Mouse (Mus musculus): ENCODE measurements around the gene Mdga1.
A peak's percentile ranks its signal among the peaks of the same experiment; 100 is the strongest.

Mdga1 gene

DNA sequence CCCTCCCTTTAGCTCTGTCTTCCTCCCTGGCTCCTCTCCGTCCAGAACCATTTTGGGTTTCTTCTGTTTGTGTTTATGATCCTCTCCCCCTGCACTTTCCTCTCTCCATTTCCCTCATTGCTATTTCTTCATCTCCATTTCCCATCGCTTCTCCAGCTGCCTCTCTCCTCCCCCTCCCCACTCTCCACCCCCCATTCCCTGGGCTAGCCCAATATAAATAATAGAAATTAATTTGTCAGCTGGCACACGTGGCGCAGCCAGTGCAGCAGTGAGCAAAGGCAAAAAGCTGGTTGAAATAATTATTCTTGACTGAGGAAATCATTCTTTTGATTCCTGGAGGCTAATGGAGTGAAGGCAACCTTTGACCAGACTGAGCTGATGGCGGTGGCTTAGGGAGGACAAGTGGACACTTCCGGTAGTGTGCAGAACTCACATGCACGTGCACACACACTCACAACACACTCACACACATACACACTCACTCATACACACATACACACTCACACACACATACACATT lies at the start of gene Mdga1:
Gene Mdga1, minus strand, starts transcription at position 51 of the 519 bp plus-strand sequence.
- no peak for DNase-seq (ENCODE audit: low read depth)

- DNase-seq (ENCODE audit: low read depth) = no peak
These were observed 49.2 kb upstream of the Mdga1 start for GRCm38 (mm10) chr17:30018927-30019610.

- no peak for DNase-seq (ENCODE audit: low read depth)
These were observed 44.8 kb upstream of the Mdga1 start for GRCm38 (mm10) chr17:30014660-30015059.

- no peak for DNase-seq (ENCODE audit: low read depth)
These were observed 38.5 kb upstream of the Mdga1 start for GRCm38 (mm10) chr17:30008392-30008791.

GRCm38 (mm10) chr17:30007883-30008282 lies 38.0 kb upstream of the Mdga1 start:
- DNase-seq (ENCODE audit: low read depth) = no peak

DNA sequence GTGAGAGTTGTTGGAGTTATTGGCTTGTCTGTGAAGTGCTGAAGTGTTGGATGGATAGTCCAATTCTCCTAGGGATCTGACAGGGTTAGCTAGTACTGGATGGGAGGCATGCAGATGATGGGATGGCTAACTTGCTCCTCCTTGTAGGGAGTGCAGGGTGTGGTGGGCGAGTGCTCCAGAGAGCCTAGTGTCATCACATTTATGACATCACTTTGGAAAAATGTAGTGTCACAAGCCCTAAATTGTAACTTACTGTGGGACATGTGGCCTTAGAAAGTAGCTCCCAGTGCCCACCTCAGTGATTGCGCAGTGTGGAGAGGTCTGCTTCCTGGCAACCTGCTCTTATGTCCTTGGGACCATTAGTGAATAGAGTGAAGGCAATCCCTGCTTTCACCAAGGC lies 37.0 kb upstream of the Mdga1 start:
- no peak for DNase-seq (ENCODE audit: low read depth)

GRCm38 (mm10) chr17:30005451-30005941 lies 35.6 kb upstream of the Mdga1 start:
- DNase-seq (ENCODE audit: low read depth) = peak; percentile 29

DNA sequence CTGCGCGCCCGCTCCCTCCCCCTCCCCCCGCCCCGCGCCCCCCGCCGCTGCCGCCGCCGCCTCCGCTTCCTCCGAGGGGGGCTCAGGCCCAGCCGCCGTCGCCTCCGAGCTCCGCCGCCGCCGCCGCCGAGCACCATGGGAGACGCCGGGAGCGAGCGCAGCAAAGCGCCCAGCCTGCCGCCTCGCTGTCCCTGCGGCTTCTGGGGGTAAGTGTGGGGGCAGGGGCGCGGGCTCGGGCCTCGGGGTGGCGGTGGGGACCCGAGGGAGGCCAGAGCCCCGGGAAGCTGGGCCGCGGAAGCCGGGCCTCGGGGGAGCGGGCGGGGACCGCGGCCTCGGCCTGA lies 35.2 kb upstream of the Mdga1 start:
- no peak for DNase-seq (ENCODE audit: low read depth)

GRCm38 (mm10) chr17:30004203-30005102 lies 34.6 kb upstream of the Mdga1 start, which contains the start of gene Zfand3:
Gene Zfand3 (plus strand): TSS chr17:30004733.
- DNase-seq (ENCODE audit: low read depth) = peak; percentile 93

DNA sequence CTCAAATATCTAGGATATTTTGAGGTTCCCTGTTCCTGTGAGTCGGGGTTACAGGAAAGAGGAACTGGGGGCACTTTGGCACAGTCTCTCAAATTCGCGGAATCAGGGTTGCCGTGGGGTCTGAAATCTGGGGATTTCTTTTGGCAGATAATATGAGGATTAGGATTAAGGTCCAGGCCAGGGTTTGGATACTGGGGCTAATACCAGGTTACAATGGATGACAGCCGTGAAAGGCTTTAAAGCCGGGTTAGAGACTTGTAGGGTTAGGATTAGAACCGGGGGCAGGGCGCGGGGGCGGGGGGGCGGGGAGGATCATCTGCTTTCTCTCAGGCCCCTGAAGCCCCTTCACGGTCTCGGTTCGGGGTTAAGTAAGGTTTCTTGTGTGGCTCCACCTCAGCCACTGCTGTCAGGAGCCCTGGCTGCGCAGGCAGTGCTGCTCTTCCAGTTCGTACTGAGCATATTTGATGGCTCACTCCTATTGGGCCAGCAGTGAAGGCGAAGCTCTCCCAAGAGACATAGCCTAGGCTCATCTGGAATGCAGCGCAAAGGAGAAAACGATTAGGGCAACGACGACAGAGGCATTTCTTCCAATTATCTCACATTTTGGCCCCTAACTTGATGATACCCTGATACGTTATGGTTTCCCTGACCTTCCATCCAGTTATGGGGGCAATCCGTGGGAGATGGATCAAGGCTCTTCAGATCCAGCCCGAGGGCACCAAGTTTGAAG lies 28.8 kb upstream of the Mdga1 start:
- DNase-seq (ENCODE audit: low read depth) = no peak

GRCm38 (mm10) chr17:29997726-29998125 lies 27.8 kb upstream of the Mdga1 start:
- no peak for DNase-seq (ENCODE audit: low read depth)

DNA sequence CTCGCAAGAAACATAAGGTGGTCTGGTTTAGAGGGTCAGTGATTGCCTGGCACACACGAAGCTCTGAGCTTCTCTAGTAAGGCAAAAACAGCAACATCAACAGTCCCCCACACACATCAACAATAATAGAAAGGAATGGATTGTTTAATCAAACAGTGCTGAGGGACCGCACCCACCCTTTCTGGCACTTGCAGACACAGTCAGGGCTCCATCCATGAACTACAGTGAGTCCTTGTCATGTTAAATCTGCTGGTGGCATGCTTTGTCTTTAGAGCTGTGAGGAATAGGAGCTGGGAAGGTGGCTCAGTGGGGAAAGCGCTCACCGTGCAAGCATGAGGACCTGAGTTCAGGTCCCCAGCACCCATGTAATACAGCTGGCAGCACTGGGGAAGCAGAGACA lies 26.1 kb upstream of the Mdga1 start:
- no peak for DNase-seq (ENCODE audit: low read depth)

- DNase-seq (ENCODE audit: low read depth) = no peak
These were observed 24.6 kb upstream of the Mdga1 start for GRCm38 (mm10) chr17:29994459-29994858.

DNA sequence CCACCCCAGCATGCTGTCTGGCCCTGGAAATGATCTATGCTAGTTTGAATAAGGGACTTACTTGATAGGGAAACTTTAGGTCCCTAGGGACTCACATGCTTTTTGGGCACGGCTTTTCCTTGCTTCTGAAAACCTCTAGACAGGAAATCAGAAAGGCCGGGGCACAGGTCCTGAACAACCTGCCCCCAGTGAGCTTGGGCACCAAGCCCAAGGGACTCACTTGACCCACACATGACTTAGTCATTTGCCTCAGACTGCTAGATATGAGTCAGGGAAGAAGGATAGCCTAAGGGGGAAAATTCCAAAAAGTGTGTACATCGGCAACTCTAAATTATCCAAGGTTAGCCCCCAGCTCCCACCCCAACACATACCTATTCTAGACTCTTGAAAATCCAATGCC lies 24.1 kb upstream of the Mdga1 start:
- no peak for DNase-seq (ENCODE audit: low read depth)

GRCm38 (mm10) chr17:29993488-29993887 lies 23.6 kb upstream of the Mdga1 start:
- DNase-seq (ENCODE audit: low read depth) = no peak

DNA sequence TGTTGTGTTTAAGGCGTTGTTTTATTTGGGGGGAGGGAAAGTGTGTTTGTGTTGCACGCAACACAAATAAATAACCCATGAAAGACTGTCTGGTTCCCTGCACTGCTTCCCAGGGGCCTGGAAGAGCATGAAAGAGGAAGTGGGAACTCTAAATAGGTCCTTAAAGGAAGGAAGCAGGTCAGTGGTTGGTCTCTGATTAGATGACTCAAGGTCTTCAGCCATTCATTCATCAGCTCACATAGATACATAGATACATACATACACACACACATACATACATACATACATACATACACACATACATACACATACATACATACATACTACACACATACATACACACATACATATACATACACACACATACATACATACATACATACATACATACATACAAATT lies 21.0 kb upstream of the Mdga1 start:
- no peak for DNase-seq (ENCODE audit: low read depth)

DNA sequence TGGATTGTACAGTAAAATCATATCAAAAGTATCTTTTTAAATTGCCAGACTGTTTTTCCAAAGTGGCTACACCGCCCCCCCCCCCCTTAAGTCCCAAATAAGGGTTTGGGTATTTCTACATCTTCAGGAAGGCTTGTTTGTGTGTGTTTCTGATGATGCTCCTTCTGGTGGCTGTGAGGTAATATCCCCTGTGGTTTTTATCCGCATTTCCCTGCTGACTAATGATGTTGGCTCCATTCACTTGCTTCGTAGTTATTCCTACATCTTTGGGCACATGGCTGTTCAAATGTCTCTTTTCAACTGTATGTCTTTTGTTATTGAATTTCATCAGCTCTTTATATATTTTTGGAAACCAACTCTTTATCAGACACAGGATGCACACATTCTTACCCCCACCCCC lies 20.2 kb upstream of the Mdga1 start:
- no peak for DNase-seq (ENCODE audit: low read depth)

DNA sequence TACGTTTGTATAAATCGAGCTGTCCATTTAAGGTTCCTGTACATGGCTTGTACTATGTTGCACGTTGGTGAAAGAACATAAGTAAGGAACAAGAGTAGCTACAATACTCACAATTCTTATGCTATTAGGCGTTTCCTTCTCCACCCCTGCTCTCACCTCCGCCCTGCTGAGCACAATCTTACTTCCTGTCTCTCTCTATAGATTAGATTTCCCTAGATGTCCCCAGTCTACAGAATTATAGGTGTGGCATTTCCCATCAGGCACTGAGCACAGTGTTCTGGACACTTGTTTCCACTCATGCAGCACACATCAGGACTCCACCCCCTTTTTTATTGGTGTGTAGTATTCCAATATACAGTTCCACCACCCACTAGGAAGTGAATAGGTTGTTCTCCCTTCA lies 19.8 kb upstream of the Mdga1 start:
- DNase-seq (ENCODE audit: low read depth) = no peak

DNA sequence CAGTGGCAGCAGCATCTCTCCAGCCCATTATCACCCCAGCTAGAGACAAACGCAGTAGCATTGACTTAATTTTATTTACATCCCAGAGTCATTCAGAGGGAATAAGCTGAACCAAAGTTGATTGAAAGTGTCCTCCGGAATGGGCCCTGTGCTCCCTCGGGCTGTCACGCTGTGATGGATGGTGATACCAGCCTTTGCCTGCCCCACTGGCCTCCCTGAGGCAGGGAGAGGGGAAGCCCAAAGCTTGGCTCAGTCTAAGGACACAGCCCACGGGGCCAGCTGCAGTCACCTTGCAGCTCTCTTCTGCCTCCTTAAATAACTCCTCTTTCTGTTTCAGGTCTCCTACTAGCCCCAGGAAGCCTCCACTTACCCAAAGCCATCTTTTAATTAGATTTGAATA lies 18.3 kb upstream of the Mdga1 start:
- DNase-seq (ENCODE audit: low read depth) = no peak

DNA sequence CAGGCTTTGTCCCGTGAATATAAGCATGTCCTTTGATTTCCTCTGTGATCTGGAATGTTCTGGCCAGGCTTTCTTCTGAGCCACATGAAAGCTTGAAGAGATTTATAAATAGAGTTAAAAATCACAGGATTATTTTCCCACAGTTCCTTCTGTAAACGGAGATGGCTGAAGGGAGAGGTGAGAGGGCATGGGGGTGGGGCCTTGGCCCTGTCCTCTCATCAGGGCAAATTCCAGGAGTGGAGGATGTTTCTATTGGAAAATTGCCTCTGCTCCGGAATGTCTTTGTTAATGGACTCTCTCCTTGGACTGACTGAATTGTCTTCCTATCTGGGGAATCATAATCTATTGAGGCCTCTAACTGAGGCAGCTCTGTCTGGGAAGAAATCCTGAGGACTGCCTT lies 15.6 kb upstream of the Mdga1 start:
- no peak for DNase-seq (ENCODE audit: low read depth)

DNA sequence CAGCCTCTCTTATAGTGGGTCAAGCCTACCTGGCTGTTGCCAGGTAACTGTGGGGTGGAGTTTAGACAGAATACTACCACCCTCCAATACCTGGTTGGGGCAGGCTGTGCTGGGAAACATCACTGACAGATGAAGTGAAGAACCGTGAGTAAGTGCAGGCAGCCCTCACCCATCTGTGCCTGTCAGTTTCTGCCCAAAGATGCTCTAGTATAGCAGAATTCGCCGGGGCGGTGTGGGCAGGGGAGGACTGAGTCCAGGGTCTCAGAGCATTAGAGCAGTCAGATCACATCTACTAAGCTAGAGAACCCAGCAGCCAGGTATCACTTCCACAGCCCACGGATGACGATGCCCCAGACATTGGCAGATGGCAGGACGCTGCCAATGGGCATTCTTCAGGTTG lies 15.0 kb upstream of the Mdga1 start:
- DNase-seq (ENCODE audit: low read depth) = no peak

- DNase-seq (ENCODE audit: low read depth) = no peak
These were observed 13.3 kb upstream of the Mdga1 start for GRCm38 (mm10) chr17:29983190-29983589.
